Mouse (Mus musculus) stomach, postnatal 0 days (tissue): ENCODE results near the gene Mlec.

ENCODE experiments used
- CTCF ChIP-seq: IDR thresholded peaks from 2 replicates; pipeline ENCODE4 v1.5.1; 2016; ENCODE audit warnings: antibody characterized with exemption, low read depth, mild to moderate bottlenecking, moderate library complexity
- EP300 ChIP-seq: optimal IDR thresholded peaks from 2 replicates; pipeline ENCODE3; 2016; ENCODE audit warnings: antibody characterized with exemption

DNA sequence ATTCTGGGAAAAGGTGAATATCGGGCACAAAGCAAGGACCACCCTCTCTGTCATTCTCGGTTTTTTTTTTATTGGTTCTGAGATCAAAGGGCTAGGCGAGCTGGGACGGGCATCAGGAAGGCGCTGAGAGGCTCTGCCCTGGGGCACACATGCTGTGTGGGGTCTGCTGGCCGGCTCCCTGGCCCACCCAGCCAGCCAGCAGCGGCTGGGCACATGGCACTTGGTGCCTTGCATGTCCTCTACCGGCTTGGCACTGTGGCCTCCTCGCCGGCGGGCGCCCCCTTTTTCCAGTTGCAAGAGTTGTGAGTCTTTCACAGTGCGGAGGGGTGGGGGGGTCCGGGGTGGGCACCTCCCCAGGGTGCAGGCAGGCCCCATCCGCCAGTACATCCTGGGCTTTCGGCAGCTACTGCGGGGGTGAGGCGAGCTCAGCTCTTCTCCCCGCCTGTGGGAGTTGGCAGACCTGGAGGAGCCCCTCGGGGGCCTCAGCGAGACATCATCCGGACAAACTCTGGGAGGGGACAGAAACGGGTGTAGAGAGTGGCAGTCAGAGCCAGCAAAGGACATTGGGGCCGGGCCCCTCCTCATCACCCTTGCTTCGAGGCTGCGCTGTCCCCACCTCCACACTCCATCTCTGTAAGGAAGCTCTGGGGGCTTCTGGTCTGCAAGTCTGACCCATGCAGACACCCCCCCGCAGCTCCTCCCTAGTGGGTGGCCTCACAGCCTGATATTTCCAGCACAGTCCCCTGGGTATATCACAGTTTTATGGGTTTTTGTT lies 10.8 kb upstream of the Mlec start:
- no peak for TF ChIP-seq EP300
- TF ChIP-seq CTCF = no peak
